Mouse (Mus musculus) inflammation-experienced regulatory T-cells, adult 6 months (primary cell): ENCODE data around the gene Tbl2. TPM values are rescaled to one million over a fixed set of nuclear protein-coding genes. Genes with fewer than 3 reads are reported as not detected.

ENCODE experiments used
- ATAC-seq: one replicate; pipeline ENCODE4 v1.8.0; 2017
- polyA plus RNA-seq, 3 experiments: library from polyadenylated mRNA; unstranded; fragments of 100-300 nt; shearing (Covaris generic); gene quantifications; one replicate each; pipeline ENCODE4 v1.2.1; 2017

Gene Tbl2
- polyA plus RNA-seq, 3 experiments from 2014 or later = 5.2 to 9.2 (median 5.8) TPM

GRCm38 (mm10) chr5:135187349-135188213 is 38.1 kb downstream of the Tbl2 start:
- peak; percentile 25 for ATAC-seq

GRCm38 (mm10) chr5:135188214-135188554 is 38.7 kb downstream of the Tbl2 start:
- ATAC-seq = no peak

- ATAC-seq = no peak
These were observed 40.0 kb downstream of the Tbl2 start for GRCm38 (mm10) chr5:135189281-135190022.

GRCm38 (mm10) chr5:135191620-135192019 is 42.2 kb downstream of the Tbl2 start:
- no peak for ATAC-seq

GRCm38 (mm10) chr5:135192431-135192830 is 43.0 kb downstream of the Tbl2 start:
- no peak for ATAC-seq

- peak; percentile 53 for ATAC-seq
These were observed 46.9 kb downstream of the Tbl2 start for GRCm38 (mm10) chr5:135196367-135196766.

- no peak for ATAC-seq
These were observed 53.3 kb downstream of the Tbl2 start for GRCm38 (mm10) chr5:135202763-135203162.

GRCm38 (mm10) chr5:135208197-135208596 is 58.7 kb downstream of the Tbl2 start:
- no peak for ATAC-seq

Other genes starting within 250 kb of the Tbl2 start
- not detected for gene Tmem270, start 242.9 kb upstream of the Tbl2 start, polyA plus RNA-seq
- not detected for gene Cldn13, start 234.1 kb upstream of the Tbl2 start, polyA plus RNA-seq
- gene Mettl27, start 217.3 kb upstream of the Tbl2 start, polyA plus RNA-seq = 10 to 100 TPM in 2 of 3 experiments, 1 to 10 TPM in 1; 6.3 to 17.2 (median 12.0) TPM
- gene Cldn4, start 202.7 kb upstream of the Tbl2 start, polyA plus RNA-seq = not detected
- not detected for gene Cldn3, start 163.4 kb upstream of the Tbl2 start, polyA plus RNA-seq
- 10 to 100 TPM; 26.7 to 80.0 (median 60.4) TPM for gene Abhd11, start 140.5 kb upstream of the Tbl2 start, polyA plus RNA-seq
- 10 to 100 TPM in 2 of 3 experiments, 1 to 10 TPM in 1; 4.4 to 24.9 (median 20.8) TPM for gene Stx1a, start 126.2 kb upstream of the Tbl2 start, polyA plus RNA-seq
- 10 to 100 TPM; 18.9 to 32.0 (median 30.4) TPM for gene Dnajc30, start 85.5 kb upstream of the Tbl2 start, polyA plus RNA-seq
- gene Bud23, start 84.7 kb upstream of the Tbl2 start, polyA plus RNA-seq = 10 to 100 TPM; 63.3 to 71.1 (median 67.0) TPM
- gene Vps37d, start 71.4 kb upstream of the Tbl2 start, polyA plus RNA-seq = not detected
- not detected for gene Mlxipl, start 59.8 kb upstream of the Tbl2 start, polyA plus RNA-seq
- 10 to 100 TPM; 39.0 to 55.4 (median 54.2) TPM for gene Bcl7b, start 18.6 kb downstream of the Tbl2 start, polyA plus RNA-seq
- 10 to 100 TPM; 25.0 to 27.5 (median 26.0) TPM for gene Baz1b, start 37.6 kb downstream of the Tbl2 start, polyA plus RNA-seq
- gene Fzd9, start 101.6 kb downstream of the Tbl2 start, polyA plus RNA-seq = under 1 TPM in 1 of 3 experiments, not detected in 2; 0.15 TPM
- not detected for gene Fkbp6, start 200.4 kb downstream of the Tbl2 start, polyA plus RNA-seq
- not detected for gene Trim50, start 203.6 kb downstream of the Tbl2 start, polyA plus RNA-seq
- gene Nsun5, start 220.3 kb downstream of the Tbl2 start, polyA plus RNA-seq = 10 to 100 TPM; 21.8 to 28.0 (median 23.3) TPM
- 10 to 100 TPM; 13.2 to 18.7 (median 13.7) TPM for gene Pom121, start 244.9 kb downstream of the Tbl2 start, polyA plus RNA-seq